Mouse (Mus musculus) CD8-positive naive resting alpha-beta T cell, adult 57 days (primary cell): ENCODE measurements around the gene Spred2. TPM values are rescaled to one million over a fixed set of nuclear protein-coding genes. Genes with fewer than 3 reads are reported as not detected.

Source experiments
- total RNA-seq: library from RNA; stranded (reverse); gene quantifications from one replicate; pipeline ENCODE4 v1.2.4, GENCODE M21; 2023

Gene Spred2
- total RNA-seq = 31.6 TPM

GRCm38 (mm10) chr11:19923888-19924756 is at the start of gene Spred2:
Gene Spred2, plus strand, starts transcription at chr11:19924375.

Other genes with a start within 250 kb of the Spred2 start
- gene Actr2, start 188.5 kb downstream of the Spred2 start, total RNA-seq = 237 TPM